Mouse (Mus musculus) thymus, postnatal 0 days (tissue): ENCODE results near the gene Psmd11. TPM values are rescaled to one million over a fixed set of nuclear protein-coding genes. Genes with fewer than 3 reads are reported as not detected.
A peak's percentile ranks its signal among the peaks of the same experiment; 100 is the strongest.
"Not testable (repeated sequence)": the region's sequence is repeated elsewhere in the genome, so short reads cannot be mapped to it uniquely, and the experiment has no call there.

Experiments used
- DNase-seq: peaks from one replicate; pipeline ENCODE4 v3.0.0-alpha.2; 2015; ENCODE audit warnings: low spot score
- polyA plus RNA-seq: library from polyadenylated mRNA; unstranded; fragments of >200 nt; fragmentation: Nextera tagmentation; extraction: Ambion mirVana; gene quantifications from 2 replicates; pipeline ENCODE4 v1.2.1, GENCODE M21; 2015

Psmd11 gene
- polyA plus RNA-seq, 1 experiment from 2014 or later, result 287 TPM

DNA sequence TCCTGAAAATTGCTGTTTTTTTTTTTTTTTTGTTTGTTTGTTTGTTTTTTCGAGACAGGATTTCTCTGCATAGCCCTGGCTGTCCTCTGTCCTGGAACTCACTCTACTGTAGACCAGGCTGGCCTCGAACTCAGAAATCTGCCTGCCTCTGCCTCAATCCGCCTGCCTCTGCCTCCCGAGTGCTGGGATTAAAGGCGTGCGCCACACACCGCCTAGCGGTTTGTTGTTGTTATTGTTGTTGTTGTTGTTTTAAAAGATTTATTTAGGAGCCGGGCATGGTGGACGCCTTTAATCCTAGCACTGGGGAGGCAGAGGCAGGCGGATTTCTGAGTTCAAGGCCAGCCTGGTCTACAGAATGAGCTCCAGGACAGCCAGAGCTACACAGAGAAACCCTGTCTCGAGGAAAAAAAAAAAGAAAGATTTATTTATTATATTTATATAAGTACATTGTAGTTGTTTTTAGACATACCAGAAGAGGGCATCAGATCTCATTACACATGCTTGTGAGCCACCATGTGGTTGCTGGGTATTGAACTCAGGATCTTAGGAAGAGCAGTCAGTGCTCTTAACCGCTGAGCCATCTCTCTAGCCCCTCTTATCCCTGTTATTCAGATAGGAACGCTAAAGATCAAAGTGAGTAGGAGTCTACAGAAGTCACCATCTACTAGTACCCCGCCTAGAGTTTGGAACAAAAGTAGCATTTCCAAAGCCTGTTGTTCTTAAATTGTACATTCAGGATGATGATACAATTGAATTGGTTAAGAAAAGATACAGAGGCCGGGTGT, 2.2 kb upstream of the Psmd11 start:
- not testable (repeated sequence) for DNase-seq

DNA sequence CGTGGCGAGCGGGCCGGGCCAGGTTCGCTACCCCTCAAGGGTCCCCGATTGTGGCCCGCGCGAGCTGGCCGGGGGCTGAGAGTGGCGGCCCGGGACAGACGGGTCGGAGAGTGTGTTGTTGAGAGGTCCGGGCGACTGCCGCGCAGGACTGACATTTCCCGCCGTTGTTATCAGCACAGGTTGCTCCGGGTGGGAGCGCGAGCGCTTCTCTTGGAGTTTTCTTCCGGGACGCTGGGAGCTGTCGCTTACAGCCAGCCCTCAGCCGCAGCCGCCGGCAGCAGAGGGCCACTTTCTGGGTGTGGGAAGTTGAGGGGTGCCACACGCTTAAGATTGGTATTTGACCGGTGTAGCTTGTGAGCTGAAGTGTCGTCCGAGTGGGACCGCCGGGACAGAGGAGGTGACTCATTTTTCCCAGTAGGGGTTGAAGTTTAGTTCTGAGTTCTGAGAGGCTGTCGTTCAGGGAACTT, 627 bp downstream of the Psmd11 start:
- peak; percentile 23 for DNase-seq

DNA sequence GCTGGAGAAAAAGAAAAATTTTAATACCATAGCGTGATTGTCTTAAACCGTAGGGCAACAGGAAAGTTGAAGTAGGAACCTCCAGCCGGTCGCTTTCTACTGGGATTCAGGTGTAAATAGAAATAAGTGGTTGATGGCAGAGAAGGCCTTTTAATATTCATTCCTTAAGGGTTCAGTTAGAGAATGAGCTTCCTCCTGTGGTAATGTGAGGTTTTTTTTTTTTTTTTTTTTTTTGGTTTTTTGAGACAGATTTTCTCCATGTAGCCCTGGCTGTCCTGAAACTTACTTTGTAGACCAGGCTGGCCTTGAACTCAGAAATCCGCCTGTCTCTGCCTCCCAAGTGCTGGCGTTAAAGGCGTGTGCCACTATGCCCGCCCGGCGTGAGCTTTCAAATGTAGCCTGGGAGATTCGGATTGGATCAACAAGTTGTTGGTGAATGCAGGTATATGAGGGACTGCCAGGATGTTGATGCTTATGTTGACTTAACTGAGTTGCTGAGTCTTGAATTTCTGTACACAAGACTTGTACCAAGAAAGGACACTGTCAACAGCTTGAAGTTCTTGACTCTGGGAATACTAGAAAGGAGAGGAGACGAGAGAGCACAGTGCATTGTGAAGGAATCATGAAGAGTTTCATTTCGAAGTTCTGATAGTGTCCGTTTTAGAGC, 1.2 kb downstream of the Psmd11 start:
- no peak for DNase-seq

DNA sequence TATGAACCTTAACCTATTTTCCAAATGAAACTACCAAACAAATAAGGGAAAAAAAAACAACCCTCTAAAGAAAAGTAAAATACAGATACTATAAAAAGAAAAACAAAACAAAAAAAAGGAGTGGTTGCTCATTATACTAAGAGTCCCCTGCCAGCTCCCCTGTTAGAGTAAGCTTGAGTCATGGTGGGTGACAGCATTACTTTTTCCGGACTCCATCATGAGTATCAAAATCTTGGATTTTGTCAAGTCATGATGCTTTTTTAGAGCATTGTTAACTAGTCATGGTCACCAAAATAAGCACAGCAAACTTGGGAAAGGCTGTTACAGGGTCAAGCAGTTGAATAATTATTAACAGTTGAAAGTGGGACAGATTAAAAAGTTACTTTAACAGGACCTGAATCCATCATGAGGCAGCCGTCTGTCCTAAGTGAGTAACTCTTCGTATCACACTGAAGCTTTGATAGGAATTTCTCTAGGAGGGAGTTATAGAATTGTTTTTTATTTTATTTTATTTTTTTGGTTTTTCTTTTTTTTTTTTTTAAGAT, 2.0 kb downstream of the Psmd11 start:
- no peak for DNase-seq

DNA sequence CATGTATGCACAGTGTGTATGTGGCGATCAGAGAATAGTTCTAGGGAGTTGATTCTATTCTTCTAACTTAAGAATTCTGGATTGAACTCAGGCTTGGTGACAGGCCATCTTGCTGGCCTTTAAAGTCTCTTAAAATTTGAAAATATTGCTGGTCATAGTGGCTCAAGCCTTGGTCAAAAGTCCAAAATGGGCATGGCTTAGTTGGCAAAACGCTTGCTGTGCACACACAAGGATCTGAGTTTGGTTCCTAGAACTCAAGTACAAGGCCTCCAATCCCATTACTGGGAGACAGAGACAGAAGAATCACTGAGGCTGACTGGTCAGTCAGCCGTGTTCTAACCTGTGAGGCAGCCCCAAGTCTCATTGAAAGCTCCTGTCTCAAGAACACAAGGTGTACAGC, 18.5 kb downstream of the Psmd11 start:
- DNase-seq, result no peak

DNA sequence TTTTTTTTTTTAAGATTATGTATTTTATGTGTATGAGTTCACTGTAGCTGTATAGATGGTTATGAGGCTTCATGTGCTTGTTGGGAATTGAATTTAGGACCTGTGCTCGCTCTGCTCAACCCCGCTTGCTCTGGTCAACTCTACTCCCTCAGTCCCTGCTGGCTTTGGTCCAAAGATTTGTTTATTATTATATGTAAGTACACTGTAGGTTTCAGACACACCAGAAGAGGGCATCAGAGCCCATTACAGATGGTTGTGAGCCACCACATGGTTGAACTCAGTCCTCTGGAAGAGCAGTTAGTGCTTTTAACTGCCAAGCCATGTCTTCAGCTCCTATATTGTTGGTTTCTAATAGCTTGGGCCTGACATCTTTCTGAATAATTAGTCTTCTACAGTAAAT, 21.4 kb downstream of the Psmd11 start:
- DNase-seq, result no peak

DNA sequence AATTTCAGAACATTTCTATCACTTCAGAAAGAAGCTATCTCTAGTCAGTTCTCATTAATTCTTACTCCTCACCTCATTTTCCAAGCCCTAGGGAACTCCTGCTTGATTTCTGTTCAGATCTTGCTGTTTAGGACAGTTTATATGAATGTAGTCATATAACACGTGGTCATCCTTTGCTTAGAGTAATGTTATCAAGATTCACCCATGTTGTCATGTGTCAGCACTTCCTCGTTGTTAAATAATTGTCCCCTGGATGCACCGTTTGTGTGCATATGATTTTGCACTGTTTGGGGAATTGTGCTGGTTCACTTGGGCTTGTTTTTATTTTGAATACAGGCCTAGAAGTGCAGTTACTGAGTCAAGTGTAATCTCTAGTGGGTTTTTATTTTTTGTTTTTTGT, 23.8 kb downstream of the Psmd11 start:
- no peak for DNase-seq

DNA sequence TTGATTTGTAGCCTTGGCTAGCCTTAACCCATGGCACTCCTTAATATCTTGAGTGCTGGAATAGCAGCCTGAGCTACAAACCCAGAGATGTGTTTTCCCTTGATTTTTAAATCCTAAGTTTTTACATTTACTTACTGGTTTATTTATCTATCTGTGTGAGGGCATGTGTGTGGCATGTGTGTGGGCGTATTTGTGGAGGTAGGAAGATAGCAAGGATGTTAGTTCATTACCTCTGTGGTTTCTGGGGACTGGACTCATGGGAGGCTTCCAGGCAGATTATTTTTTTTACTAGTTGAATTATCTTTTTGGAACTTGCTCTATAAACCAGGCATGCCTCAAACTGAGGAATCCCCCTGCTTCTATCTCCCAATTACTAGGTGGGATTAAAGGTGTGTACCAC, 24.8 kb downstream of the Psmd11 start:
- DNase-seq, result no peak

DNA sequence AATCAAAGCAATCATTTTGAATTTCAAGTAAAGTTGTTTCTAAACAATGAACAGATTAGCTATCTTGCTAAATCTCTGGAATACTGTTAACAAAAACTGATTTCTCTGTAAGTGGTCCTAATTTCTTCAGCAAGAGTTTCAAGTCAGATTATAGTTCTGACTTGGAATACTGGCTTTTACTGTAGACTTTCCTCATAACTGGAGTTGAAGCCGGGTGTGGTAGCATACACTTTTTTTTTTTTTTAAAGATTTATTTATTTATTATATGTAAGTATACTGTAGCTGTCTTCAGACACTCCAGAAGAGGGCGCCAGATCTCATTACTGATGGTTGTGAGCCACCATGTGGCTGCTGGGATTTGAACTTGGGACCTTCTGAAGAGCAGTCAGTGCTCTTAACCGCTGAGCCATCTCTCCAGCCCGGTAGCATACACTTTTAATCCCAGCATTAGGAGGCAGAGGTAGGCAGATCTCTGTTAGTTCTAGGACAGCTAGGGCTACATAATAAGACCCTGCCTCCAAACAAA, 35.3 kb downstream of the Psmd11 start:
- DNase-seq, result not testable (repeated sequence)

DNA sequence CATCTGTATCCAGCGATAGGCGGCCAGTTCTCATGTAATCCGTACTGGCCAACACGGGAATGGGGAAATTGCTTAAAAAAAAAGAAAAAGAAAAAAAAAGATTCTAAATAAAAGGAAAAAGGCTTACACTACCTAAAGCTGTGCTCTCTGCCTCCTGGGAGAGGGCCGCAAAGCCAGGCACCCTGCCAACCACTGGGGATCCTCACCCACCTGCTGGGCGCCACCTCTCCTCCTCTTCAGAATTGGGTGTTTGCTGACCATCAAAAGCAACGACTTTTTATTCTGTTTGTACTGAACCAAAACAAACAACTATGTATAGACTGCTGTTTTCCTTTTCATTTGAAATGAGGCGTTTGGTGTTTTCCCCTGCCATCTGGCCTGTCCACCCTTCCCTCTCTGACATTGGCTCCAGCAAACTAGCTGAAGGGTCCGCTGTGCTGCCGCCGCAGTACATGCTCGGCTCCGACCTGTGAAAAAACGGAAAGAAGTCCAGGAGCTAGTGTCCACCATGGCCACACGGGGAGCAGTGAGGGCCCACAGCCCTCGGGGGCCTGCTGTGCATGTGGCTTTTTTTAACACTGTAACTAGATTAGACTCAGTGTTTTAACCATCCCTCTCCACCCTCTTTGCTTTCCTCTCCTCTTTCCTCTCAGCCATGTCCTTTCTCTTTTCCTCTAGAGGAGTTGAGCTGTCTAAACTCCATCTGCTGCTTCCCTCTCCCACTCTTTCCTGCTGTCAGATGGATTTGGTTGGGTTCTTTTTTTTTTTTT, 43.6 kb downstream of the Psmd11 start:
- DNase-seq, result no peak

DNA sequence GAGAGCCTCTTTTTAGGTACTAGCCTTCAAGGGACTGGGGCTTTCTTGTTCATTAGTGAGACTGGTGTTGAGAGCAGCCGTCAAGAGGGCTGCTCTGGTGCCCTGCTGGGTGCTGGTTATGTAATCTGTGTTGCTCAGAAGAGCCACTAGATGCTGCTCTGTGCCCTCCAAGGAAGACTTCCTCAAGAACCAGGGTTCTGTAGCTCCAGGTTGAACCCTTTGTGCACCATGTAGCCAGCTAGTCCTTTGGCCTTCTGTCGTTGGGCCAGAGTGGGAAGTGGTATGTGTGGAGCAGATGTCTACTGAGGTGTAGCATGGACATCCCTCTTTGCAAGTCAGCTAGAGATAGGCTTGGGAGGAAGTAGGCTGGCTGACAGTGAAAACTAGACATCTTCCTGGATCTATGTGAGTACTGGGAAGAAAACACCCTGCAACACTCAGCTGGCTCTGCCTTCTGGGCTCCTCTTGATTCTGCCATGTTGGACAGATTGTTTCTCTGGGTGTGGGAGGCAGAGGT, 45.8 kb downstream of the Psmd11 start:
- peak; percentile 47 for DNase-seq

DNA sequence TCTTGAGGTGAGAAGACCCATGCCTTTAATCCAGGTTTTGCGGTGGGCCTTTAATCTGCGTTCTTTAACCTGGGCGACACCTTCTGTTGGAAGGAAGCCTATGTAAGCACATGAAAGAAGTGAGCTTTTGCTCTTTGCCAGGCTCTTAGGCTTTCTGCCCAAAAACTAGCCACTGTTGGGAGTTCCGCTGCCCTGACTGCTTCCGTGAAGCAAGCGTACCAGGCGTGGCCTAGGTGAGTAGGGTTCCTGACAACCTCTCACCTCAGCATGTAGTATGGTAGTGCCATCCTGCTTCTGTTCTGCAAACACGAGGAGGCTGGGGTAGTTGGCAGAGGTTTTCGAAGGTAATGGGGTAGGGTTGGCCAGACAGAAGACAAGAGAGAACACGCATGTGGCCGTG, 46.4 kb downstream of the Psmd11 start:
- no peak for DNase-seq

DNA sequence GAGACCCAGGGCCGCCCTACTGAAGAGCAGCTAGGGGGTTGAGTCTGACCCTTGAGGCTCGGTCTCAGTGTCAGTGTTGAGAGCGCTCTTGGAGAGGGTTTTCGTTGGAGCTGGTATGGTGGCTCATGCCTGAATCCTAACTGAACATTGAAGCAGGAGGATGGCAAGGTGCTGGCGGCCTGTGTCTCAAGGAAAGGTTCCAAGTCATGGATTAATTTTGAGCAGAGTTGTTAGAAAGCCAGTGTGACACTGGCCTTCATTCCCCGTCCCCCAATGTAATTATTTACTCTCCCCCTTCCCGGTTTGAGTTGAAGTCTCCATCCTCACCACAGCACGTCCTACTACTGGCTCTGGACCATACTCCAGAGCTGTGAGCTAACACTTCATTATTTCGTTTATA, 47.1 kb downstream of the Psmd11 start:
- DNase-seq, result no peak

DNA sequence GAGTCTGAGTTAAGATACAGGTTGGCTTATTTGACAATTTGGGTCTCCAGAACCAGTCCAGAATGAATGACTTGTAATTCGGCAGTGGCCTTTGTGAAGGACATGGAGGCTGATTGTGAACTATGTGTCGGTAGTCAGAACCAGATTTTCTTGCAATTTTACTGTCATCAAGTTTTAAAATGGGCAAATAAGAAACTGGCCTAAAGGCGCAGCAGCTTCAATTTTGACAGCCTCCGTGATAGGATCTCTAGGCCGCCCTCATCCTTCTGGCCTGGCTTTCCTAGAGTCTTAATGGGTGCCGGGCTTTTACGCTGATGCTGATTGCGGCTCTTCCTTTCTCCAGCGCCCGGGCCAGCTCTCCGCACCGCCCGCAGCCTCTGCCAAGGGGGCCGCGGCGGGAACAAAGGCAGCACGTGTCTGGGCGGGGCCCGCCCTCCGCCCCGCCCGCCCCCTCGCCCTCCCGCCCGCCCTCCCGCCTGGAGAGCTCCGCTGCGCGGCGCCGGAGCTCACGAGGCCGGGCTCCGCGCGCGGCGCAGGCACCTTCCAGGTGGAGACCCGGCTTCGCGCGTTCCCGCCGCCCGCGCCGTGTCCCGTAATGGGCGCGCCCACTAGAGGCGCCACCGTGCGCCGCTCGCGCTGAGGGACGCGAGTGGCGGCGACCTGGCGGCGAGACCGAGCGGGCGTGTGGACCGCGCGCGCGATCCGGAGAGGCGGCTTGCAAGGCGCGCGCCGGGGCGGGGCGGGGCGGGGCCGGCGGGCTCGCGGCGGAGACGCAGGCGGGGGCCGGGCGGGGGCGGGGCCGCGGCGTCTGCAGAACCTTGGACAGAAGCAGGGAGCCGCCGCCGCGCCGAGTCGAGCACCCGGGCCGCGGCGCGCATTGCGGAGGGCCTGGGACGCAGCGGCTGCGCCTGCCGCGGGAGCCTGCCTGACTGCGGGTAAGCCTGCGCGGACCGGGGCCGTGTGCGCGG, 48.1 kb downstream of the Psmd11 start, which contains the start of gene Cdk5r1:
TSS of gene Cdk5r1 (plus strand) at position 802 of the 968 bp plus-strand sequence.
- DNase-seq, result peak; percentile 97

DNA sequence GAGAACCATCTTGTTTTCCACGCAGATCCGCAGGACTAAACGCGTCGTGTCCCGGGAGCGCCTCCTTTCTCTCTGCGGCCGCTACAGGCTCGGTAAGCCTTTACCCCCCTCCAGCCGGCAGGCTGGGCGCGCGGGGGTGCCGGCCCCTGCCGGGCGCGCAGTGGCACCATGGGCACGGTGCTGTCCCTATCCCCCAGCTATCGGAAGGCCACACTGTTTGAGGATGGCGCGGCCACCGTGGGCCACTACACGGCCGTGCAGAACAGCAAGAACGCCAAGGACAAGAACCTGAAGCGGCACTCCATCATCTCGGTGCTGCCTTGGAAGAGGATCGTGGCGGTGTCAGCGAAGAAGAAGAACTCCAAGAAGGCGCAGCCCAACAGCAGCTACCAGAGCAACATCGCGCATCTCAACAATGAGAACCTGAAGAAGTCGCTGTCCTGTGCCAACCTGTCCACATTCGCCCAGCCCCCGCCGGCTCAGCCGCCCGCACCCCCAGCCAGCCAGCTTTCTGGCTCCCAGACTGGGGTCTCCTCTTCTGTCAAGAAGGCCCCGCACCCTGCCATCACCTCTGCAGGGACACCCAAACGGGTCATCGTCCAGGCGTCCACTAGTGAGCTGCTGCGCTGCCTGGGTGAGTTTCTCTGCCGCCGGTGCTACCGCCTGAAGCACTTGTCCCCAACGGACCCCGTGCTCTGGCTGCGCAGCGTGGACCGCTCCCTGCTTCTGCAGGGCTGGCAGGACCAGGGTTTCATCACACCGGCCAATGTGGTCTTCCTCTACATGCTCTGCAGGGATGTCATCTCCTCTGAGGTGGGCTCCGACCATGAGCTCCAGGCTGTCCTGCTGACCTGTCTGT, 49.2 kb downstream of the Psmd11 start:
- DNase-seq, result no peak

DNA sequence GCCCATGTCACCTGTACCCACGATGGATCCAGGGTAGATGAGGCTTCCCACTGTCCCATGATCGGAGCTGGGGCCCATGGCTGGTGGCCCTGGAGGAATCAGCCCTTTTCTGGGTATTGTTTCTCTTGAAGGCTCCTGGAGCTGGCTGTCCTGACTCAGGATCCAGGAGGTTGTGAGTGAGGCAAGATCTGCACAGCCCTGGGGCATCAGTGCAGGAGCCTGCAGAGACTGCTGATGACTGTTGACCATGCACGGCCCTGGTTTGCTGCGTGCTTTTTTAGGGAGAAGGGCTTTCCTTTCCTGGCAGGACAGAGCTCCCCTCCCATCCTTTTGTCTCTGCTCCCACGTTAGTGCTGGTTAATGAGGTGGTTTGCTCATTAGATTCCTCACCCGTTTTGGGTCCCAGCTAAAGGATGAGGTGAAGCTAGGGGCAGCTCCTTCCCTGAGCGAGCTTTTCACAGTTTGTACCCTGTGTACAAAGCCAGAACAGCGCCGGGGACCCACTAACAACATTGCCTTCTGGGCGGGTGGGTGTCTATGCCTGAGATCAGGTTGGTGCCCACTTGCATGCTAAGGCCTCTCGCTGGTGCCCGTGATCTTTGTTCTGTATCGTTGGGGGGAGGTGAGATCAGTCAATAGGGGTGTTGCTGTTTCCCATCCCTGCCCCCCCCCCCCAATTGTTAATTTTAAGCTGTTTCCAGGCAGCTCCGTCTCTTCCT, 50.4 kb downstream of the Psmd11 start:
- no peak for DNase-seq

DNA sequence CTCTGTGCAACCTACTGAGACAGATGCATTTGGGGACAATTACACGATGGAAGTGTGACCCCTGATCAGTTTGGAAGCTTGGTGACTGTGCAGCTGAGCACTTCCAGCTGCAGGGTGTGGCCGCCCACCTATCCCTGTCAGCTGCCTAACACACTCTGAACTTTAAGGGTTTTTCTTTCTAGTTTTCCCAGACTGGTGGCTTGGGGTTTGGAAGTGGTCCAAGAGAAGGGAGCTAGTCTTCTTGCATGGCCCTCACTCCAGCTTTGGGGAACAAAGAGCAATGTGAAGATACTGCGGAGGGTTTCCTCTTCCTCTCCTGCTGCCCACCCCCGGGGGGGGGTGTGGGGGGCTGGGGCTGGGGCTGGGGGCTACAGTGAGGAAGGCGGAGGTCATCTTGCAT, 51.0 kb downstream of the Psmd11 start:
- no peak for DNase-seq
